Mouse (Mus musculus): ENCODE measurements around the gene Zbtb16.

The Zbtb16 gene

DNA sequence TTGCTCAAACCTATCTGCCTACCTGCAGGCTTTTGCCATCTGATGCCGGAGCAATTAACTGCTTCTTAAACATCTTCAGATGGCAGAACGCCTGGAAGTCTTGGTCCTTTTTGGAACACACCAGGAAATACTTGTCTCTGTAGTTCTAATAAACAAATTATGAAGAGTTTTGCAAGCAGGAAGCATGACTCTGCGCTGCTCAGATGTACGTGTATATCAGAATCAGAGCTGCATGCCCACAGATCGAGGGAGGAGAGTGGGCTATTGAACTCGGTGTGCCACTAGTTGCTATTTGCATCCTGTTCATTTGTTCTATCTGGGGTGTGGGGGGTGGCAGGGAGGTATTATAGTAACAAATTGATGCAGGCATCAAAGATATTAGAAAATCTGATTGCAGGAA is 202.9 kb downstream of the Zbtb16 start:
- peak; percentile 35 for DNase-seq

DNA sequence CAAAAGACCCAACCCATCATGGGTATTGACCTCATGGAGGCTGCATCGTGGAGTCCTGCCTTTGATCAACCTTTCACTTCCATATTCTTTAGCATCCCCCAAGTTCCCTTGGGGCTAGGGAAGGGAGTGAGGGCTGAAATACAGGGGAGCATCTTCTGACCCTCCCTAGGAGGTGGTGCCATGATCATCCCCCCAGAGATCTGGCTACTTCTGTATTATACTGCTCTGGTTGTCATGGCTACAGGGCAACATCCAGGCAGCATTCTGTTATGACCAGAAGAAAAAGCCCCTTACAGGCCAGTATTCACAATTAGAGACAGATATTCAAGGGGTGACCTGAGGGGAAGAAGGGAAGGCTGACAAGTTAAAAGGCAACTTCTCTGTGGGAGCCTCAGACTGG is 216.8 kb downstream of the Zbtb16 start:
- no peak for DNase-seq

DNA sequence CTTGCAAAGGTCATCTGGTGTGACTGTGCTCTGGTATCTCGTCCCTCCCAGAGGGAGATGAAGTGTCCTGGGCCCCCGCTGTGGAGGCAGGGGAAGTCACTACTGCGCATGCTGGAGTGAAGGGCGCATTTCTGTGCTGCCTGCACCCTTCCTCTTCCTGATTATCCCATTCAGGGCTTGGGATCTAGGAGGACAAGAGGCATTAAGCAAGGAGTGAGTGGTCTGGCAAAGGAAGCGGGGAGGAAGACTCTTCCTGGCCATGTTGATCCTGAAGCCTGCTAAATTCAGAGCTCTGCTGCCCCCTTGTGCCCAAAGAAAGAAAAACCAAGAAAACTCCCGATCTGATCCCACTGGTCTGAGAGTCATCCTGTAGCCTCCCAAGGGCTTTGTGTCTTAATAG is 217.4 kb downstream of the Zbtb16 start:
- peak; percentile 36 for DNase-seq

DNA sequence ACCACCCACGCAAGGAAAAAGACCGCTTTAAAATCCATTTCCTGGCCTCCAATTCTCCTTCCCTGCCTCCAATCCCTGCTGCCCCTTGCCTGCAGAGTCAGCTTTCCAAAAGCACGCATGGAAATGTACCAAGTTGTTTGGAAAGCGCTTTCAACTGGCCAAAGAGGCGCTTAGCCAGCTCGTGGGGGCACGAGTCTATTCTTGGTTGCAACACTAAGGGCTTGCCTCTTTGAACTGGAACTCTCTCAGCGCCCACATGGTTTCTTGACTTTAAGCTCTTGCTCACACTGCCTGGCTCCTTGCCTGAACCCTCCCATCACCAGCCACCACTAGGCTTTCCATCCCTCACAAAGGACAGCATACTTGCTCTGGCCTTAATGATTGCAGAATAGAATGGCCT is 217.9 kb downstream of the Zbtb16 start:
- DNase-seq = no peak

DNA sequence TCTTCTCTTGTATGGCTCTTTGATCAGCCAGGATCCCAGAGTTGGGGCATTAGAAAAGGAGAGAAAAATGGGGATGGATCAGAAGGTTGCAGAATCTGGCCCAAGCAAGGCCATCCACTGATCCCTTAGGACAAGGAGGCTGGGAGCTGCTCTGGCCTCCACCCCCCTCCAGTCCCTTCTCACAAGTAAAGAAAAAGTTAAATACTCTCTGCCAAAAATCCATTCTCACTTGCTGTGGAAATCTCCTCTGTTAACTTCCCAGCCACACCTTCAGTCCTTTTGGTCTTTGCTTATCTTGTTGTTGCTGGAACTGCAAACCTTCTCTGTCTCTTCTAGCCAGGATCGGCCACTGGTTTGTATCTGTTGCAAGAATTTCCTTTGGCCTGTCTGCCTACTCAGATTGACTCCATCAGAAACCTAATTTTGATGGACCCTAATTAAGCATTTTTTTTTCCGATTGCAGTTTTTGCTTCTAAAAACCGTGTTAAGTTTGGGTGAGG is 218.5 kb downstream of the Zbtb16 start:
- no peak for DNase-seq

DNA sequence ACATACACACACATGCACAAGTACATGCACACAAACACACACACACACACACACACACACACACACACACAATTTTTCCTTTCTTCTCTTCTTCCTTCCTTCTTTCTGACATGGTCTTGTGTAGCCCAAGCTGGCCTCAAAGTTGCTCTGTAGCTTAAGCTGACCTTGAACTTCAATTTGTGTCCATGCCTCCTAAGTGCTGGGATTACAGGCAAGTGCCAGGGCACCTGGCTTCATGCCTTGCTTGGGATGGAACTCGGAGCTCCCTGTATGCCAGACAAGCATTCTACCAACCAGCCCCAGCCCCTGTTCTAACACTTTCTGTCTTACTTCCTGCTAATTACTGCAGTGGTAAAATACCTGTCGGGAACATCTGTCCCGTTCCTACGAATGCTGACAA is 222.8 kb downstream of the Zbtb16 start:
- no peak for DNase-seq

DNA sequence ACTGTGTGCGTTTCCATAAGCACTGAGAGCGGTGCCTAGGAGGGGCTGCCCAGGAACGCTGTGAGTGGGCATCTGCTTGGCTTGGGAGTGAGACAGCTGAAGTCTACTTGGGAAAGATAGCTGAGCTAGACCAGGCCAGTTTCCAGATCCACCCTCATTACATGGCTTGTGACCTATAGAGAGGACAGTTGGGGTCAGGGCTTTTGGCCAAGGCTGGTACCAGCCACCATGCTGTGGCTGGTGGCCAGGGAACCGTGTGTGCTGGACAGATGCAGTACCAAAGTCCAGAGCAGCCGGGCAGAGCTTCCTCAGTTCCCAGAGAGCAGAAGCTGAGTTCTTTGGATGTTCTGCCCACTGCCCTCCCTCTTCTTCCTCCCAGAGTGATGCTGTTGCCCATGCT is 223.5 kb downstream of the Zbtb16 start:
- no peak for DNase-seq

DNA sequence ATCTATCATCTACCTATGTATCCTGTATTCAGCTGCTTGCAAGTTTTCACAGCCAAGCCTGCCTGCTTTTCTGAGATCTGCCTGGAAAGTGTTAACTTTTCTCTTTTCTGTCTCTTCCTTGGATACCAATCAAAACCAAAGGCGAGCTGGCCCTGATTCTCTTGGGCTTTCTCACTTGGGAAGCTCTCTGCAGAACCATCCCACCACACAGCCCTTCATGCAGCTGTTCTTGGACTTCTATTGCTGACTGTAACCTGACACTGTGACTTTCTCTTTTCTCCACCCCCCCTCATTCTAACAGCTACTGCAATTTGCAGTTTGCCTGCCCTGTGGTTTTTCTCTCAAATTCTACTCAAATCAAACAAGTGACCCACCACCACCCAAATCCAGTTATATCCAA is 225.0 kb downstream of the Zbtb16 start:
- no peak for DNase-seq

DNA sequence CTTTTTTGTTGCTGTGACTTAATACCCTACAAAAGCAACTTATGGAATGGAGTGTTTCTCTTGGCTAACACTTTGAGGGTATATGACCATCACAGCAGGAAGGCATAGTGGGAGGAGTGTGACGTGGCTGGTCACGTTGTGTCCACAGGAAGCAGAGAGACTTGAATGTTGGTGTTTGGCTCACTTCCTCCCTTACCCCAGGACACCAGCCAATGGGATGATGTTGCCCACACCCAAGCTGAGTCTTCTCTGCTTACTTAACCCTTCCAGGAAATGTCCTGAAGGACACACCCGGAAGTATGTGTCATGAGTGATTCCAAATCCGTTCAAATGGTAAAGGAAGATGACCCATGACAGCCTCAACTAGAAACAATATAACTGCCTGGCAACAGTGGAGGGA is 226.3 kb downstream of the Zbtb16 start:
- DNase-seq = no peak

DNA sequence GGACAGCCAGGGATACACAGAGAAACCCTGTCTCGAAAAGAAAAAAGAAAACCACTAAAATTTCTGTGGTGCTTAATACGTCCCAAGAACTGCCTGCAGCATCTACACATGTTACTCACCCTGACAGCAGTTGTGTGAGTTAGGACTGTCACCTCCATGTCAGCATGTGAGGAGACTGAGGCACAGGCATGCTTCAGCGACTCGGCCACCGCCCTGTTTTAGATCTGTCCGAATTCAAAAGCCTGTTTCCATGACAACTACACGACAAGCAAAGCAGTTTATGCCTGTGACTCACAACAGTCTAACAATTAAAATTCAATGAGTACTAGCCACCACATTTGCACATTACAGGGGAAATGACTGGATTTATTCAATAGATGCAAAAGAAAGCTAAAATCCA is 228.6 kb downstream of the Zbtb16 start:
- DNase-seq = no peak

DNA sequence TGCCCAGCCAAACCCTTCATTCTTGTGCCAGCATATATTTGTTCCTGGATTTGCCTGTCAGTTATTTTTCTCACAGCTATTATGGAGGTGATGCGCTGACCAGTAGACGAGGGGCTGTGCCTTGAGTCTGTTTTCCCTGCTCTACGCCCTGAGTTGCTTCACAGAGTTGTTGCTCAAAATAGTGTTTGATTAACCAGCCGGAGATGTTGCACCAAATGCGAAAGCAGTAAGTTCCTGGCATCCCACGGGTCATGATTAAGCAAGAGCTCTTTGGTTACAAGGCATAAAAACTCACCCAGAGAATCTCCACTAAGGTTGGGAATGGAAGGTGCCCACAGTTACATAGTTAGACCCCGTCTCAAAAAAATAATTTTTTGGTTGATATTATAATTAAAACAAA is 229.9 kb downstream of the Zbtb16 start:
- DNase-seq = no peak

DNA sequence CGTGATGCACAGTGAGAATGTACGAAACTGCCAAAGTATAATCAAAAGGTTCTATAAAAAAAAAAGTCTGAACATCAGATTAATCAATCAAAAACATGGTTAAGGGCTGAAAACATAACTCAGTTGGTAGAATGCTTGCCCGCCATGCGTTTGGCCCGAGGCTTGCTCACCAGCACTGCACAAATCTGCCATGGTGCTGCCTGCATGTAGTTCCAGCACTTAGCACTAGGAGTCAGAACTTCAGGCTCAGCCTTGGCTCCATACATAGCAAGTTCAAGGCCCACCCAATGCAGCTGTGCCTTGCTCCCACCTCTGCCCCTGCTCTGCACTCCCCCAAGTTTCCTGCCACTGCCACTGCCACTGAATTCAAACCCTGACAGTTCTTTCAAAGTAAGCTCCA is 230.3 kb downstream of the Zbtb16 start:
- DNase-seq = no peak

DNA sequence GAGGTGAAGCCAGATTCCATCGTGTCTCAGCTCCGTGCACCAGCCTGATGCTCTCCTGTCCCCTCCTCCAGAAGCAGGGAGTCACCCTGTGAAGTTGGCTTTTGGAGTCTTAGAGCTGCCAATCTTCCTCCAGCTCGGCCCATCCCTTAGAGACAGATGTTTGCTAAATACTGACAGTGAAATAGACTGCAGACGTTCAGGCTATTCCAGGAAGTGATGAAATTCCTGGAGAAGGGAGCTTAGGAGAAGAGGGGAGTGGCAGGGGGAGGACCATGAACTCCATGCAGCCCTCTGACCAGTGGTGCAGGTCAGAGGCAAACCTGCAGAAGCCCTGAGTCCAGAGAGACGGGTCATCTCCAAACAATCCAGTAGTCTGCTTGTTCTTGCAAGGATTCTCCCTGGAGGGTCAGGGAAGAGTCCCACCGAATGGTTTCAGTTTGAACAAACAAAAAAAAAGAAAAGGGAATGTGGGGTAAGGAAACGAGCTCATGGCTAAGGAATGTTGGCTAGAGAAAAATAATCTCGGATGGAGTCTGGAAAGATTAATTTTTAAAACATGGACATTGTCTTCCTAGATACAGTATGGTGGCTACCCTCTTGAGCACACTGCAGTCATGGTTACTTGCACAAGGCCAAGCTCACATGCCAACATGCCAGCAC is 231.0 kb downstream of the Zbtb16 start, which contains the start of gene Nnmt:
TSS of gene Nnmt (minus strand) at position 215 of the 660 bp plus-strand sequence.
- no peak for DNase-seq

Measured in layer of hippocampus, adult 9-11 months (tissue).